Mouse (Mus musculus): ENCODE measurements at regions not wholly inside any gene's neighbourhood (a gene's known extent, or its start where the extent isn't known, plus 50 kb on each side); places are given as distances from the start of the nearest gene placed in this dataset.

- no peak for TF ChIP-seq CTCF (IDR thresholded peaks at IDR 0.05; ENCODE audit: low read depth)
- TF ChIP-seq EP300 (optimal IDR thresholded peaks at IDR 0.05) = no peak
Measured at GRCm38 (mm10) chr5:111860436-111860835, 126.7 kb downstream of the Gm26897 start.

All from stomach, postnatal 0 days (tissue).